ENCODE assay signal across 8 mouse cellular contexts in genomic region chr4:43380951-43381350, GRCm38 (mm10). TPM values are rescaled to one million over a fixed set of nuclear protein-coding genes. Genes with fewer than 3 reads are reported as not detected.
DNase-seq lines count a peak whose midpoint lies in the region; ATAC-seq and TF ChIP-seq lines count a peak whose summit lies in the region.

No protein-coding gene starts in this region.

- 64% methylated on average over 10 of the region's 10 CpGs for WGBS in embryonic facial prominence, embryonic 13.5 days
- WGBS in hindbrain, postnatal 0 days = 37% methylated on average over 10 of the region's 10 CpGs
- WGBS in midbrain, postnatal 0 days = 50% methylated on average over 10 of the region's 10 CpGs

- H3K4me2 ChIP-seq in embryonic facial prominence, embryonic 13.5 days = peak overlapping the region; percentile 76
- H3K4me2 ChIP-seq in hindbrain, postnatal 0 days (ENCODE audit: low read depth, low read length) = peak overlapping the region; percentile 94
- peak overlapping the region; percentile 89 for H3K4me2 ChIP-seq in midbrain, postnatal 0 days (ENCODE audit: low read depth, low read length, poor library complexity, severe bottlenecking)

- ATAC-seq in embryonic facial prominence, embryonic 13.5 days (ENCODE audit: insufficient number of reproducible peaks, insufficient read depth, low FRiP score, low TSS enrichment, low read depth) = no peak
- no peak for ATAC-seq in hindbrain, postnatal 0 days
- ATAC-seq in midbrain, postnatal 0 days (ENCODE audit: low FRiP score) = no peak
- ATAC-seq in erythroblast, adult 5-6 weeks (replicated peaks; ENCODE audit: low FRiP score, poor library complexity, severe bottlenecking) = no peak

- peak; percentile 36 for DNase-seq in kidney, postnatal 14 days
- DNase-seq in kidney, postnatal 36 days = no peak
- DNase-seq in hindbrain, postnatal 0 days (ENCODE audit: low spot score) = no peak
- DNase-seq in midbrain, postnatal 0 days (ENCODE audit: low spot score) = no peak
- no peak for DNase-seq in layer of hippocampus, adult 11-12 months (ENCODE audit: low spot score)
- no peak for DNase-seq in B cell, adult 2 months

- peak overlapping the region; percentile 72 for H3K4me3 ChIP-seq in embryonic facial prominence, embryonic 13.5 days
- H3K4me3 ChIP-seq in hindbrain, postnatal 0 days (ENCODE audit: low read length) = peak overlapping the region; percentile 70
- H3K4me3 ChIP-seq in midbrain, postnatal 0 days (ENCODE audit: low read depth, low read length) = peak overlapping the region; percentile 76

- TF ChIP-seq CTCF in hindbrain, postnatal 0 days (IDR thresholded peaks at IDR 0.05; ENCODE audit: low read depth) = no peak
- TF ChIP-seq CTCF in midbrain, postnatal 0 days (IDR thresholded peaks at IDR 0.05) = no peak

- peaks cover 9% of the 10 kb centered on the region for H3K27me3 ChIP-seq in embryonic facial prominence, embryonic 13.5 days
- no peaks in the 10 kb centered on the region for H3K27me3 ChIP-seq in hindbrain, postnatal 0 days (ENCODE audit: insufficient read depth, low read length)
- no peaks in the 10 kb centered on the region for H3K27me3 ChIP-seq in midbrain, postnatal 0 days (ENCODE audit: insufficient read depth, low read length)

- peaks cover 21% of the 10 kb centered on the region for H3K4me1 ChIP-seq in embryonic facial prominence, embryonic 13.5 days
- peaks cover 11% of the 10 kb centered on the region; the same call in 1 of the 2 replicates for H3K4me1 ChIP-seq in hindbrain, postnatal 0 days (ENCODE audit: insufficient read depth, low read length)
- H3K4me1 ChIP-seq in midbrain, postnatal 0 days (ENCODE audit: insufficient read depth, low read length) = peaks cover 11% of the 10 kb centered on the region

- H3K27ac ChIP-seq in embryonic facial prominence, embryonic 13.5 days = no peak overlapping the region
- H3K27ac ChIP-seq in hindbrain, postnatal 0 days = no peak overlapping the region
- H3K27ac ChIP-seq in midbrain, postnatal 0 days (ENCODE audit: low read depth, low read length) = 0 out of 2 replicates have a peak overlapping the region, but pooled peaks have one; percentile 79

- H3K9ac ChIP-seq in embryonic facial prominence, embryonic 13.5 days = peak overlapping the region; percentile 84; the same call in 1 of the 2 replicates
- H3K9ac ChIP-seq in hindbrain, postnatal 0 days (replicated peaks; ENCODE audit: low read length) = peak overlapping the region; percentile 78; the same call in 1 of the 2 replicates
- peak overlapping the region; percentile 91 for H3K9ac ChIP-seq in midbrain, postnatal 0 days (replicated peaks; ENCODE audit: low read length, poor library complexity, severe bottlenecking)

- H3K36me3 ChIP-seq in embryonic facial prominence, embryonic 13.5 days = no peaks in the 10 kb centered on the region
- H3K36me3 ChIP-seq in hindbrain, postnatal 0 days (ENCODE audit: insufficient read depth, low read length) = no peaks in the 10 kb centered on the region
- H3K36me3 ChIP-seq in midbrain, postnatal 0 days (ENCODE audit: insufficient read depth, low read length) = no peaks in the 10 kb centered on the region

- H3K9me3 ChIP-seq in embryonic facial prominence, embryonic 13.5 days = no peaks in the 10 kb centered on the region
- no peaks in the 10 kb centered on the region for H3K9me3 ChIP-seq in hindbrain, postnatal 0 days (ENCODE audit: low read length)
- H3K9me3 ChIP-seq in midbrain, postnatal 0 days (ENCODE audit: low read length) = no peaks in the 10 kb centered on the region

RNA-seq across cellular contexts. Expression of gene Rusc2, which starts 0.8 kb away (rescaled TPM):
- 13.1 and 17.2 TPM in 2 replicates for polyA plus RNA-seq in embryonic facial prominence, embryonic 13.5 days (2015; fragmentation: Nextera tagmentation; extraction: Ambion mirVana)
- 151 and 189 TPM in 2 replicates for total RNA-seq in hindbrain, postnatal 0 days (2014; rRNA removed)
- polyA plus RNA-seq in hindbrain, postnatal 0 days (2015; fragmentation: Nextera tagmentation; extraction: Ambion mirVana) = 51.3 and 63.8 TPM in 2 replicates
- 156 and 200 TPM in 2 replicates for total RNA-seq in midbrain, postnatal 0 days (2014; rRNA removed)
- polyA plus RNA-seq in midbrain, postnatal 0 days (2015; fragmentation: Nextera tagmentation; extraction: Ambion mirVana) = 77.7 and 78.9 TPM in 2 replicates
- total RNA-seq in erythroblast, adult 5-6 weeks (2015; ENCODE audit: low replicate concordance) = 0.63 TPM in 1 of 2 replicates, not detected in the other
- total RNA-seq in erythroblast, adult 5-6 weeks (2017; ENCODE audit: low replicate concordance) = 0.17 TPM in 1 of 2 replicates, not detected in the other

RNA-seq across cellular contexts. Expression of gene Fam166b, which starts 48.0 kb away (rescaled TPM):
- 0.20 TPM in 1 of 2 replicates, not detected in the other for polyA plus RNA-seq in embryonic facial prominence, embryonic 13.5 days (2015; fragmentation: Nextera tagmentation; extraction: Ambion mirVana)
- total RNA-seq in hindbrain, postnatal 0 days (2014; rRNA removed) = 0.61 and 1.4 TPM in 2 replicates
- polyA plus RNA-seq in hindbrain, postnatal 0 days (2015; fragmentation: Nextera tagmentation; extraction: Ambion mirVana) = 1.6 TPM in 2 replicates
- total RNA-seq in midbrain, postnatal 0 days (2014; rRNA removed) = 1.7 and 2.8 TPM in 2 replicates
- polyA plus RNA-seq in midbrain, postnatal 0 days (2015; fragmentation: Nextera tagmentation; extraction: Ambion mirVana) = 1.6 and 2.2 TPM in 2 replicates
- total RNA-seq in erythroblast, adult 5-6 weeks (2015; ENCODE audit: low replicate concordance) = not detected in 2 replicates
- not detected in 2 replicates for total RNA-seq in erythroblast, adult 5-6 weeks (2017; ENCODE audit: low replicate concordance)

Comparison
In these comparisons a context has a peak if more than half of its experiments do, and no peak if none do; other contexts are left out.
1. RNA of gene Rusc2, which starts 0.8 kb away (total RNA-seq): 156 to 200 TPM in midbrain, postnatal 0 days and 151 to 189 TPM in hindbrain, postnatal 0 days; 0.17 to 0.63 TPM in erythroblast, adult 5-6 weeks; every median in the first group is over 10 times any median in the second.
2. Peak in every context shown above with its lines, with median percentiles within 50 percentile points of each other: H3K4me2 ChIP-seq, H3K4me3 ChIP-seq and H3K9ac ChIP-seq.